Mouse (Mus musculus) c-Kit-positive CD71-positive TER-119-positive erythroid progenitor cells, embryonic 14.5 days (primary cell): Measurements from ENCODE around the gene Olfr1212.

ENCODE experiments used
- DNase-seq: peaks from one replicate; pipeline ENCODE4 v3.0.0-alpha.2; 2013; ENCODE audit warnings: low spot score

The Olfr1212 gene

DNA sequence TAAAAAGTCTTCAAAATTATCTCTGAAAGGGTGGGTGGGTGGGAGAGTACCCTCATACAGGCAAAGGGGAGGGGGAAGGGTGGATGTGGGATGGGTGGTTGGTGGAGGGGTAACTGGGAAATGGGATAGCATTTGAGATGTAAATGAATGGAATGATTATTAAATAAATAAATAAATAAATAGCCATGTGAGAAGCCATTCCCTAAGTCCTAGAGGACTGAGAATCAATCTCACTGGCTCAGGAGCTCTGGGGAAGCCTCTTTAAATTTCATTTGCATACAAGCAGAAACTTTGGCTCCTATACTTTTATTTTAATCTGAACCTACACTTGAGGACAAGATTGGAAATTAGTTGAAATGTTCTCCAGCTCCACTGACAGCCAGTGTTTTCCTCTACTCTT is at the start of gene Olfr1212:
Gene Olfr1212 (plus strand): TSS at position 301 of the 400 bp plus-strand sequence.
- no peak for DNase-seq

DNA sequence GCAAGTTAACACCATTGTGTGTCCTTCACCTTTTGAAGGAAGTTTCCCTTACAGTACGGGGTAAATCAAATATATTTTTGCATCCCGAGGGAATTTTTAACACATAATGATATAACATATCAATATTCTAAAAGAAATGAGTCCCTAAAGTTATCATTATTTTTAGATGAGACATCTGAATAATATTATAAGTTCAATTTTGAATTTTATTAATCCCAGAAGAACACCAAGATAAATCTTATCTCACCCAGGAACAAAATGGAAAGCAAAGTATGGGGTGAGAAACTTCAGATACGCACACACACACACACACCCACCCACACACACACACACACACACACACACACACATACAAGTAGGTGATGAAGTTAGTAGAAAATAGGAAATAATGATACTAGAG is 38.7 kb upstream of the Olfr1212 start, which contains the start of gene Olfr1209:
Gene Olfr1209 (minus strand): TSS at position 101 of the 400 bp plus-strand sequence.
- no peak for DNase-seq

DNA sequence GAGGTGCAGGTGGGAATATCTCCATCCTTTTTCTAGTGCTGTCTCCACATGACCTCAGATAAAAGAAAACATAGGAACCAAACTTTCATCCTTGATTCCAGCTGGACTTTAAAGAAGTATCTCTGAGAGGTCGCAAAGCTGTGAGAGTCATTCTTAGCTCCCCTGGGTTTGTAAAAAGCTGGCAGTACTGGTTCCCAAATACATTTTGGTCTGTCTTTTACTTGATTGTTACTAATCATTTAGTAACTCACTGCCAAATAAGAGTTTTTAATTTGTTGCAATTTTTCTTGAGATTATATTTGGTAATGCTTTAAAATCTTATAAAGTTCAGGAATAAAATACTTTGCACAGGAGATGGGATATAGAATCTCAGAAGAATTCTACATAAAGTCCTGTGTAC is 15.8 kb upstream of the Olfr1212 start, which contains the start of gene Olfr1211:
Gene Olfr1211 (minus strand): TSS at position 101 of the 400 bp plus-strand sequence.
- DNase-seq: no peak

DNA sequence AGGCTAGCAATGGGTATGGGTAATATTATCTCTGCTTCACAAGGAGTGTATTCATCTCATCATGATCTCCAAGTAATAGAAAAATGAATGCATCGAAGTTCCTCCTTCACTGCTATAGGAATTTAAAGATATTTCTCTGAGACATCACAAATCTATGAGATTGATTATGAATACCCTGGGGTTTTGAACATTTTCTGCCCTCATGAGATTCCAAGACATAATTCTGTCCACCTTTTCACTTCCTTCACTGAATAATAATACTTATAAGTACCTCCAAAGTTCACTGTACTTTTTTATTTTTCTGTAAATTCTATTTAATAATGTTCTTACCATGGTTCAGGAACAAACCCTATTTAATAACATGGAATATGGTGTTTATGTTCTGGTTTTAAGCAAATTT is 26.4 kb downstream of the Olfr1212 start, which contains the start of gene Gm13762:
Gene Gm13762 (minus strand): TSS at position 101 of the 400 bp plus-strand sequence.
- DNase-seq: no peak

DNA sequence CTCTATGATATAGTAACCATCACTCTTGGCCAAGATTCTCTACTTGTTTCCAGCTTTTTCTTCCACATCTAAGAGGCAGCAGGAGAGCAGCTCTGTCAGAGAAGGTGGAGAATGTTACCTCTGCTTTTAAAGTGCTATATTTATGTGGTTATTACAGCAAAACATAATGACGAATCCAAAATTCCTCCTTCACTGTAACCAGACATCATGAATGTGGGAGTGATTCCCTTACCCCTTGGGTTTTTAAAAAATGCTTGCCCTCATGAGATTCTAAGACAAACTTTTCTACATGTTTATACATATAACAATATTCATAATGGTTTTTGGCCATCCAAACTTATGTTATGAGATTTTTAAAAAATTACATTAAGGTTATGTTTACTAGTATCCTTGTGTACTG is 38.8 kb downstream of the Olfr1212 start, which contains the start of gene Olfr1214:
Gene Olfr1214 (minus strand): TSS at position 101 of the 400 bp plus-strand sequence.
- no peak for DNase-seq

DNA sequence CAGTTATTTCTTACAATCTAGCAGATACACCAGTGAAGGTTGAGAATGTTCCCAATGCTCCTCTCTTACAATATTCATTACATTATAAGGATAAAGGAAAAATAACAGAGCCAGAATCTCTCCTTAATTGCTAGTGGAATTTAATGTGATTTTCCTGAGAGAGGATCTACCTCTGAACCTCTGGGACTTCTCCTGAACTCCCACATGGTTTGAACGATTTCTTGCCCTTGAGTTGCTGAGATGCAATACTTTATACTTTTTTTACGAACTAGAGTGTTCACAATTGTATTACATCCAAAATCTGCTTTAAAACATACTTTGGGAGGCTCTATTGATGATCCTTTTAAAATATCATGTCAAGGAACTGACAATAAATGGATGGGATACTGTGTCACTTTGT is 53.1 kb downstream of the Olfr1212 start, which contains the start of gene Olfr1215:
Gene Olfr1215 (minus strand): TSS at position 101 of the 400 bp plus-strand sequence.
- no peak for DNase-seq
